Mouse (Mus musculus): Measurements from ENCODE around the gene Maml3.
A peak's percentile ranks its signal among the peaks of the same experiment; 100 is the strongest.

The Maml3 gene

DNA sequence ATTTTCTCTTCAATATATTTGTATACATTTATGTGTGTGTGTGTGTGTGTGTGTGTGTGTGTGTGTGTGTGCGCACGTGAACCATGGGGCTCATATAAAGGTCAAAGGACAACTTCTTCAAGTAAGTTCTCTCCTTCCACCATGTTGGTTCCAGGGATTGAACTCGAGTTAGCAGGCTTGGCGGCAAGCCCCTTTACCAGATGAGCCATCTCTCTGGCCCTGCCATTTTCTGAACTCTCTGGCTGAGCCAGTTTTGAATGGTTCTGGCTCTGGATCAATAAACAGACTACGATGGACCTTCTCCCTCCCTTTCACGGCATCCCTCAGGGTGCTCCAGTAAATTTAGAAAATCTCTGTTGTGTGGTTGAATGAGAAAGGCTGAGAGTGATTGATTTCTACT, 418.1 kb downstream of the Maml3 start:
- DNase-seq, result no peak

DNA sequence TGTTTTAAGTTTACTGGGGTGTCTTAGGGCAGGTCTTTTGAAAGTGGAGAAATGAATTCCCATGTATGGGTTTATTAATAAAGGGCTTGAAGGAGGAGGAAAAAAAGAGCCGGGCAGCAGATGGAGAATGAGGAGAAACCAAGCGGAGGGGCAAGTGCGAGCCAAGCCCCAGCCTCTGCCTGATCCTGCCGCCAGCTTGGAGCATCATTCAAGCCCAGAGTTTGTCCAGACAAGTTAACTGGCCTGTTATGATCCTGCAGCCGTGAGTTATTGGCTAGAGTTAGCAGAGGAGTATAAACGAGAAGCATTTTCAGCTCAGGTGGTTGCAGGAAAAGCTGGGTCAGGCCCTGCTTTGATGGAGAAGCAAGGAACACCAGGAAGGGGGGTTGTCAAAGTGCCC, 418.6 kb downstream of the Maml3 start:
- DNase-seq, result no peak

DNA sequence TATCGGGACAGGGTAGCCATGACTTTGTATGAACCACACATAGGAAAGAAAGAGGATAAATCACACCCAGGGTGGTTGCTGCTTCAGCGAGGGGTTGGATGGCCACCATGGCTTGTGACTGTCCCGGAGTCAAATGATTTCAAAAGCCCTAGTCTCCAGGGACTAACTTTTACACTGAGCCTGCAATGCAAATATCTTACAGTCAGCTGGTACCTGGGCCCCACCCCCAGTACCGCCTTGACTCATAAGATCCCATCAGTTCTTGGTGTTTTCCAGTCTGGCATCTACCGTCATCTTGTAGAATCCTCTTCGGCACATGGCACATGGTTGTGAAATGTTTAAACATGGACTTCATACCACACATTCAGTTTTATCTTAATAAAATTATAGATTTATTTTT, 419.3 kb downstream of the Maml3 start:
- no peak for DNase-seq

DNA sequence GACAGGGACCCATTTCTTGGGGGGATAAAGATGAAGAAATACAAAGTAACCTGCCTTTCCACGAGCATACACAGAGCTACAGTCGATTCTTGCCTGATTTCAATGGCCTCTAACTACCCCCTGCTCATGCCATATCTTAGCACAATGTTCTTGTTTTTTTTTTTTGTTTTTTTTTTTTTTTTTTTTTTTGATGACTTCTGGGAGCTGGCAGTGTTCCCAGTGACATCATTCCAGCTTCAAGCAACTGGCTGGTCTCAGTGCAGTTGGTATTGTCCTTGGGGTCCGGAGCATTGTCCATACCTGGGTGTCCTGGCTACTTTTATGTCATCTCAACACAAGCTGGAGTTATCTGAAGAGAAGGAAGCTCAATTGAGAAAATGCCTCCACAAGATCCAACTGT, 429.9 kb downstream of the Maml3 start:
- DNase-seq, result no peak

DNA sequence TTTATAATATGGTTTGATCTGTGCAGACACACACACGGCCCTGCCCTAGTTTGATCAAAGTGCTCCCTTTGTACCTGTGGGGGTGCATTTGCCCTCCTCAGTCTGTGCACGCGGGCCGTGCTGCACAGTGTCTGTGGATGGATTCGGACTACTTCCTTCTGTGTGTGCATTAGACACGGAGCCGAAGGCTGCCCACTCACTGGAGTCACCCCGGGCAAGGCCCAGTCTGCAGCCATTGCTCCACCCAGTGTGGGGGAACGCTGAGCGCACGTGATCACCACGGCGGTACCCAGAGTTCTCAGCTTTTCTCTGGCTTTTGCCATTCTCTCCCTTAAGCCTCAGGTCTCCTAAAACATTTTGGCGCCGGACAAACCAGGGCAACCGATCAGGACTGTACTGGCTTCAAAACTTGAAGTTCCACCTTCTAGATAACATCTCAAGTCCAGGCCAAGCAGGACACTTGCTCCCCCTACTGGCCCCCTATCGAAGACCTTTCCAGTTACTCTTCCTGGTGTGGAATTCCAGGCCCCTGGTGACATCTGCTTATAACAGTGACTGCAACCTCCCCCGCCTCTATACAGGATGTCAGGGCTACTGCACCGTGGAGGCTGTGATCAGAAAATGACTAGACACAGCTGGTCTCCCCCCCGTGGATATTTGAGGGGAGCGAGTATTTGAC, 431.3 kb downstream of the Maml3 start:
- peak; percentile 72 for DNase-seq

DNA sequence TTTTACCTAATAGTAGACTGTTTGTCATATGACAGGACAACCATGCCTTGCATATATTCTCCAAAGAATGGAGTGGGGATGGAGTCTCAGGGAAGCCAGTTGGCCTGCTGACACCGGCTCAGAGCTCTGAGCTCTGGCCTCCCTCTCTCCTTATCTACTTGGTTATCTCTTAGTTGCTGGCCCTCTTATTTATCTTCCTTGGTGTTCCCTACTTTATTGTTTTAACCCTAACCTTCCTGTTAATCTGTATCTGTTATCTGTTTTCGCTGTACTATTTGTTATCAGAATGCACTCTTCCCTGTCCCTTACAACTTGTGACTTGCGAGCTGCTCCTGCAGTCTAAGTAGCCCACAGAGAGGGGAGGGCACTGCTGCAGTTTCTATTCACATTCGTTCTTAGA, 432.2 kb downstream of the Maml3 start:
- no peak for DNase-seq

DNA sequence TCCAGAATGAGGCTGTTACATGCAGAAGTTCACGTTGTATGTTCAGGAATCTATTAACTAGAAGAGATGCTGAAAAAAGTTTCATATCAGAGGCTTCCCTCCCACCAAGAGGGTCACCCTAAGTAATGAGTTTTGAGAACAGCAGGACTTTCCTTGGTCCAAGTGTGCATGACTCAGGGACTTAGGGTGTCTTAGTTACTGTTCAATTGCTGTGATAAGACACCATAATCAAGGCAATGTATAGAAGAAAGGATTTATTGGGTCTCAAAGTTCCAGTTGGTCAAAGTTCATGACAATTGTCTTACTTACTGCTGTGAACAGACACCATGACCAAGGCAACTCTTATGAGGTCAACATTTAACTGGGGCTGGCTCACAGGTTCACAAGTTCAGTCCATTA, 433.8 kb downstream of the Maml3 start:
- no peak for DNase-seq

DNA sequence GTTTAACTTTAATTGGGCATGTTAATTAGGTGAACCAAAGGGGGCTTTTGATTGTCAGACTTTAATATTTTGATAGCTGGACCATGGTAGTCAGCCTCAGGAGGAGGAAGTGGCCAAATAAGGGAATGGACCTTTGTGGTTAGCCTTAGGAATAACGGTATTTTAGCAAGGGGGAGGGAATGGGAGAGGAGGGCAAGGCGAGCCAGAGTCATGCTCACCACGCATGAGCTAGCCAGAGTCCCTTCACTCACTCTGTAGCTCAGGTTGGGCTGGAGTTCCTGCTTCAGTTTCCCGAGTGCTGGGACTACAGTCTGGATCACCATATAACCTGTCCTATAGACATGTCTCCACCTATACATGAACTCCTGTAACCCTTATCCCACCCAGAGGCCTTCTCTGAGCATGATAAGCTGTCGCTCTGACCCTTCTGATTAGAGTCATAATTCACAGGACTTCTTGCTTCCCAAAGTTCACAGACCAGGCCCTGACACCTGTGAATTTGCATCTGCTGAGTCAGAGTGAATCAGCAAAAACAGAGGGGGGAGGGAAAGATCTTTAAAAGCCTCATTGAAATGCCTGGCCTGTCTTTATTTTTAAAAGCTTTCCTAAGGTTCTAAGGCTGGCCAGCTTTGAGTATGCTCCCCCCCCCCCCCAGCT, 434.3 kb downstream of the Maml3 start:
- DNase-seq, result no peak

DNA sequence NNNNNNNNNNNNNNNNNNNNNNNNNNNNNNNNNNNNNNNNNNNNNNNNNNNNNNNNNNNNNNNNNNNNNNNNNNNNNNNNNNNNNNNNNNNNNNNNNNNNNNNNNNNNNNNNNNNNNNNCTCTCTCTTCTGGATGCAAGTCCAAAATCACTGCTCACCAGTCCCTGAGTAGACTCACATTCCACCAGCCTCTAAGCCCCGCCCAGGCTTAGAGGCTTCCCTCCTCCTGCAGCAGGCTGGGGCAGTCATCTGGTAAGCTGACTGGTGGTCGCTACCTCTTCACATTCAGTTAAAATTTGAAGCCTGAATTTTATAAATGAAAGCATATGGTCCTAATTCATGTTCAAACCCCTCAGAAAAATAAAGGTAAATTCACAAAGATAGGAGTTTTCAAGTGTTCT, 436.3 kb downstream of the Maml3 start:
- no peak for DNase-seq

DNA sequence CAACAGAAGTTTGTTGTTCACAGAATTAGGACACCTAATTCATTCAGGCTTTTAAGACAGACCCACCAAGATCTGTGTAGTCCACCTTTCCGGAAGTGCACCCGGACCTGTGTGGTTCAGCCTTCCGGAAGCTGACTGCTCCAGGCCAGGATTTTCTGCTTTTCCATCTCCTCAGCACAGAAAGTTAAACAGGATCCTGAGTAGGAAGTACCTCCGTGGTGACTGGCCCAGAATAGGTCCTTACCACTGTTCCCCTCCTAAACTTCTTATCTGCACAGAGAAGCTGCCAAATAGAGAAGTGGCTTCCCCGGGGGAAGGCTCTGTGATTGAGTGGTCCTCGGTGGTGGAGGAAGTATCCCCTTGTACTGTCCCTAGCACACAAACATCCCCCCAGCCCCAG, 442.3 kb downstream of the Maml3 start:
- DNase-seq, result no peak

DNA sequence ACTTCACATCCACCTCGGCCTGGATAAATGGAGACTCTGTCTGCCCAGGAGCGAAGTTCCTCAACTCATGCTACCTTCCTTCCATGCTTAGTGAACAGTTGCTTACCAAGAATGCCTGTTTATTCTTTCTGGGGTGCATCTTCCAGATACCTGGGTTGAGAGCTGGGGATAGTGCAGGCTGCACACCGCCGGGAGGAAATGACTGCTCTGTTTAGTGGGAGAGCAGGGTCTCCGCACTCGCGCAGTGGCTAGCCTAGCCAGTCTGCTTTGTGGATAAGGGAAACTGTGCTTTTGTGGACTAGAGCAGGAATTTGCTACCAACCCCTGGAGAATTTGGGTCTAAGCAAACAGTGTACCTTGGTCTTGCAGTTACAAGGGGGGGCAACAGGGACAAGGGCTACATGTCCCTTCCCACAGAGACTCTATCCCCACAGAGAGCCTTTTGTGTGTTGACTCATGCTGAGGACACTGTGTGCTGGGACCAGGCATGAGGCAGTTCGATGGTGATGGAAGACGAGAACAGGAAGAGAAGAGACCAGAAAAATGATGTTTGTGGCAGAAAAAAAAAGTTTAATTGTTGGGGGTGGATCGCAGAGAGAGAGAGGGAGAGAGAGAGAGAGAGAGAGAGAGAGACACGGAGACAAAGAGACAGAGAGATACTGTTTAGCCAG, 442.9 kb downstream of the Maml3 start:
- no peak for DNase-seq

DNA sequence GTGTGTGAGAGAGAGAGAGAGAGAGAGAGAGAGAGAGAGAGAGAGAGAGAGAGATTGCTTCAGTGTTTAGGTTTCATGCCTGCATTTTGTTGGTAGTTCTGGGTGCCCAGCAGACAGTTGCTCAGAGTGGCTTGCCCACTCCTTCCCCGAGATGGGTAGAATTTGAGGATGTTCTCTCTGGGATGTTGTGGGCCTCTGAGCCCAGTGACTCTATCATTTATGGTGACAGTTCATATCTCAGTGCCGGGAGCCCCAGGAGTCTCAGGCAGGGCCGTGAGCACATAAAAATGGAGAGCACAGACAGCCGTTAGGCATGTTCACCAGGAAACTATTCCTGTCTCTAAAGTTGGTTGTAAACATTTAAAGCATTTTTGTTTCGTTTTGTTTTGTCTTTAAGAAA, 443.5 kb downstream of the Maml3 start:
- no peak for DNase-seq

DNA sequence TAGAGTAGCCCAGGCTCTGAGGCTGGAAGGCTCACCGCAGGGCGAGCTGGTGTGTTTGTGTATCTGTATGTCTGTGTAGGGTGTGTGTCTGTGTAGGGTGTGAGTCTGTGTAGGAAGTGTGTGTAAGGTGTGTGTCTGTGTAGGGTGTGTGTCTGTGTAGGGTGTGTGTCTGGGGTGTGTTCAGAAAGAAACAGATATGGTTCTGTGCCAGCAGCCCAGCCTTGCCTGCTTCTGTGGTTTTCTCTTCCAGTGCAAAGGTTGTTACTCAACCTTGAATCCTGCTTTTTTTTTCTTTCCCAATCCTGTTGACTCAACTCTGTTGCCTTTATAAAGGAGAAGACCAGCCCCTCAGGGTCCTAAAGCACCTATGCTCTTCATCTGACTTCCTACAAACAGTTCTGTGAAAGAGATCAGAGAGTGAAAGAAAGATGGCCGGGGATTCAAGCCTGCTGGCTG, 444.0 kb downstream of the Maml3 start:
- no peak for DNase-seq

DNA sequence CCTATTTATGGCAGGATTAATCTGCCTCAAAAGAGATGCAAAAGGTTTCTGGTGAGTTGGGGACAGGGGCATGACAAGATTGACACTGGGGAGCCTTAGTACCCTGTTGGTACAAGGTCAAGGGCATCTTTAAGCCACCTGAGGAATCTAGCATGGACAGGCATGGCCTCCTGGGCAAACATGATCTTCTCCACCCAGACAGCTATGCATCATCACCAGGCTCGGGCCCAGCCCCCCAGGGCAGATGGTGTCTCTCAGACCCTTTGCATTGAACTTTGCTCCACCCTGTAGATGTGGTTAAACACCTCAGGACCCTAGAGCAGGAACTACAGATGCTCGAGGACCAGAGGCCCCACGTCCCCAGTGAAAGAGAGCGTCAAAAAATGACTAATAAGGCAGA, 444.8 kb downstream of the Maml3 start, which contains the start of gene Mgst2:
Gene Mgst2 (plus strand): TSS at position 301 of the 400 bp plus-strand sequence.
- DNase-seq, result no peak

DNA sequence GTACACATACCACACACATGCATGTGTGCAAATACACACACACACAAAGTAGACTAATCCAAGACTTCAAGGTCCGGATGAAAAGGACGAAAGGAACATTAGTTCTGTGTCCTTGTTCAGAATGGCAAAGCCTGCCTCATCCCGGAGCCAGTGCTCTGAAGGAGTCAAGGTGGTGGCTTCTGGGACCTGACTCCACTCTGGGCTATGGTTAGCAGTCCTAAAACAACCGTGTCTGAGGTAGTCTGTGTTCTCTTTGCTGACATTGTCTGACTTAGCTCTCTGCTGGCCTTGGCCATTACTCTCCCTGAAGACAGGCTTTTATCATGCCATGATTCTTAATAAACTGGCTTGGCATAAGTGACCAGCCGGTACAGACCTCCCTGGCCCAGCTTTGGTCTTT, 445.5 kb downstream of the Maml3 start:
- no peak for DNase-seq

DNA sequence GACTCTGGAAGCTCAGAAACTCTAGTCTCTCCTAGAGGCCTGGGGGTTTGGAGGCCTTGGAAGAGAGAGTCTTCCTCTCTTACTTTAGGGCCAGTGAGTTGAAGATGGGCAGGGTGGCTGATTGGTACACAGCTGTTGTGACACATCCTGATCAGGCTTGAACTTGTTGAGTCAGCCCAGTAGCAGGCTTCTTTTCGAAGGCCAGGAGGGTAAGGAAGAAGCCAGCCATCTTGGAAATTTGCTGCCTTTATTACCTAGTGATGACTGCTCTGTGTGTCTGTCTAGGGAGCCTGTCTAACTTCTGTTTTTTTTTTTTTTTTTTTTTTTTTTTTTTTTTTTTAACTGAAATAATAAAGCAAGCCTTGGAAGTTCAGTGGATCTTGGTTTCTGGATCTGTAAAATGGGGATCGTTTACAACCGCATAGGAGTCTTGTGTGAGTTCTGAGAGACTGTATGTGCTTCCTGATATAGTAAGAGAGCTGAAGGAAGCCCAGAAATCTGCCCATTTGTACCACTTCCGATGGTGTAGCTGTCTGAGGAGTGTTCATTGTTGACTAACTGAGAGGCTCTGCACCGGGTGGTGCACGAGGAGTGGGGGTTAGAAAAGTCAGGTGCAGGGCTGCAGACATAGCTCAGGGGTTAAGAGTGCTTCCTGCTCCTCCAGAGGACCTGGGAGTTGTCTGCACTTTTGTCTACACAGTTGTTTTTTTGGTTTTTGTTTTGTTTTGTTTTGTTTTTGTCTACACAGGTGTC, 450.4 kb downstream of the Maml3 start:
- no peak for DNase-seq

DNA sequence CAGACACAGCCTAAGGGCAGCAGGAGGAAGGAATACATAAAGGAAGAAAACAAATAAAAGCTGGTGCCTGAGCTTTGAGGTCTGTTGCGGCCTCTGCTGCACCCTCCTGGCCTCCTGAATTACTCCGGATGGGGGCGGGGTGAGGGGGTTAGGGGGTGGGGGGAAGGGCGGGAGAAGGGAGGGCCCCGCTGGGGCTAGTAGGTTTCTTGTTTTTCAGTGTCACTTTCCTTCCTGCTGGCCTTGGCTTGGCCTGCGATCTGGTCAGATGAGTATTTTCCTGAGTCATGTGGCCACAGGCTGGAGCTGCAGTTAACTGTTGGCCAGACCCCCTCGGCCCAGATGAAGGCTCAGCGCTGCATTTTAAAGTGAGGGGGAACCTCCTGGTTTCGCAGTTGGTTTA, 452.2 kb downstream of the Maml3 start:
- peak; percentile 33 for DNase-seq

DNA sequence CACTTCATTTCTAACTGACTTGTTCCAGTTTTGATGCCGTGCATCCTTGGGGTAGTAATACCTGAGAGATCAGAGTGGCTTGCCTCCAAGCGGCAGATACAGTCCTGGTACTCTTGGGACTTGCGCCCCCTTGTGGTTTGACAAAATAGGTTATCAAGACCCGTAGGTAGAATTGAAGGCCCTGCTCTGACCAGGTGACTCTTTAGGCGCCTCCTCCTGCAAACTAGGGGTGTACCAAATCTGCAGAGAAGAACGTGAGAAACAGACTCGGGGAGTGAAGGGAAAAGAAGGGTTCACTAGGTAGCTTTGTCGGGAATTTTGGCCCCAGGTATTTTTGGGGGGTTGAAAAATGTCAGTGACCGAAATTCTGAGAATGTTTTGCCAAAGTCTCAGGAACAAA, 452.6 kb downstream of the Maml3 start:
- DNase-seq, result peak; percentile 87

DNA sequence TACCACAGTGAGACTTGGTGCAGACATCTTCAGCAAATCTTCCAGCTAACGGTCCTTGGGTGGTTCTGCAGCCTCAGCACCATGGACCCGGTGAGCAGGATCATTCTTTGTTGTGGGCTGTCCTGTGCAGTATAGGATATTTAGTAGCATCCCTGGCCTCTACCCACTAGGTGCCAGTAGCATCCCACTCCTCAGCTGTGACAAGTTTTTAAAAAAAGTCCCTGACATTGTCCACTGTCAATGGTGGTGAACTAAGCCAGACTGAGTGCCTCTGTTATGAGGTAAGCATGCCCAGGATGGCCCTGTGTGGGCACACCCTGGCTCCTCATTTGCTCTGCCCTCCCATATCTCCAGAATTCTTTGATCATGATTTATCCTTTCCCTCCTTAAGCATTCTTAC, 453.7 kb downstream of the Maml3 start:
- no peak for DNase-seq

DNA sequence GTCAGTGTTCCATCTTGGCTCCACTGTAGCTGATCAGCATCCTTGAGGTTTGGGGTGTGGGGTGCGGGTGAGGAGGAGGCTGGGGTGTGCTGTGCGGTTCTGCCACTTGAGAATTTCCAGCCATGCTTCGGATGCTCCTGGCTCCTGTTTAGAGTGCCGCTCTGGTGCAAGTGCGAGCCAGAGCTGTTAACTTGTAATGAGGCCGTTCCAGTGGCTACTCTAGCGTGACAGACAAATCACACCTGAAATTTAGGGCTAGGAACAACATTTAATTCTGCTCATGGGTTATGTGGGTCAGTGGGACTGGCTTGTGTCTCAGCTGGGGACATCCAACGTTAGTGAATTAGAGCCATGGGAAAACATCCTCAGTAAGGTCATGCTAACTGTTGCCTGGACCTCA, 454.9 kb downstream of the Maml3 start:
- peak; percentile 59 for DNase-seq

DNA sequence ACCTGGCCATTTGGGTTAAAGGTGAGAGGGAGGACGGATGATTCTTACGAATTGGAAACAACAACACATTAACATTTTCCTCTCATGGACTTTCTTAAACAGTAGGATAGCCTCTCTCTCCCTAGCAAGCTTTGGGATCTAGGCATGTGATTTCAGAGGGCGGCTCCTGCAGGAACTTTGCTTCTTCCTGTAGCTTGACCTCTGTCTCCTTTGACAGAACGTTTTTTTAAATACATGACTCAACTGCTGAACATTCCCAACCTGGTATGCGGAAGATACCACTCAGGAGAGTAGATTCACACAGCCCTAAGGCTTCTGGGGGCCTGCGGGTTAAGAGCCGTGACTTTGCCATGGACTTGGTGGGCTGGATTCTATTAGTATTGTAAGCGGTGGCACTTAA, 455.4 kb downstream of the Maml3 start:
- DNase-seq, result peak; percentile 61

DNA sequence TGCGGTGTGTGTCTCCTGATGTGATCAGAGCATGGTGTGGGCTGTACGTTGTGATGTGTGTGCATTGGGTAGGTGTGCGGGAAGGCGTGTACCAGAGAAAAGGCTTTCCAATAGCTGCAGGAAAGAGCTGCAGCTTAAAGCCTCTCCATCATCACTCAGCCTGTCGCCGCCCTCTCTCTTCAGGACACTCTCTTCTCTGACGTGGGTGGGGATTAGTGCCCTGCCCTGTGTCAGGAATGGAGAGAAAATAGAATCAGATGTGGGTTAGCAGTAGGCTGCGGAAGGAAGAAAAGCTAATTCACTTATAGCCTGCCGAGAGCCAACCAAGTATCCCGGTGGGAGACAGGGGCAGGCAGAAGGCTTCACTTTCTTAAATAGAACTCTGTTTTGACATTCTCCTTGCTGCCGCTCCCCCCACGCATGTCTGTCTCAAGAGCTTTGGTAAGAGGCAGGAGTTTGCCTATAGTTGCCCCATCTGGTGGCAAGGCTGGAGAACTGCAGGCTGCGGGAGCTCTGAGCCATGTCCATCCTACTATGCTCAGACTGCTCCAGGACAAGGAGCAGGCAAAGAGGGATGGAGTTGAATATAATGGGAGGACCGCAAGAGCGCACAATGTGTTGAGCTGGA, 456.7 kb downstream of the Maml3 start:
- DNase-seq, result peak; percentile 73

DNA sequence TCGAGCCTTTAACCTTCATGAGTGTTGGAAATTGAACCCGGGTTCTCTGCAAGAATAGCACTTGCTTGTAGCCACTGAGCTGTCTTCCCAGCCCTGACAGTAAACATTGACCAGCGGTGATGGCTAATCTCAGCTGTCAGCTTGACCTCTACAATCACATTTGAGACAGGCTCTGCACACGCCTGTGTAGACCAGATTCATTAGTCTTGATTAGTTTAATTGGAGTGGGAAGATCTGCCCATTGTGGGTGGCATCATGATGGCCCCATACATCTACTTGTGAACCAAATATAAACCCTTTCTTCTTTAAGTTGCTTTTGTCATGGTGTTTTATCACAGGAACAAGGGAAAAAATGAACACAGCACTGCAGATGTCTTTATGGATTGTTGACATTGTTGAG, 457.5 kb downstream of the Maml3 start:
- DNase-seq, result no peak

All from kidney, adult 9 months (tissue).